Mouse (Mus musculus): ENCODE measurements around the gene Fgl2.

- no peak for TF ChIP-seq CTCF (IDR thresholded peaks at IDR 0.05; ENCODE audit: borderline replicate concordance, insufficient read depth, low read depth, low read length)
- TF ChIP-seq POLR2A (IDR thresholded peaks at IDR 0.05; ENCODE audit: borderline replicate concordance, insufficient read depth, low read length): no peak
Observed at GRCm38 (mm10) chr5:21386432-21386831, 14.0 kb downstream of the Fgl2 start.

Measured in cerebellum, adult 2 months (tissue).